Mouse (Mus musculus): ENCODE data around the gene Pygm. TPM values are rescaled to one million over a fixed set of nuclear protein-coding genes. Genes with fewer than 3 reads are reported as not detected.

Gene Pygm
- total RNA-seq, 2 experiments from 2014 or later = 6,181 to 10,031 TPM

DNA sequence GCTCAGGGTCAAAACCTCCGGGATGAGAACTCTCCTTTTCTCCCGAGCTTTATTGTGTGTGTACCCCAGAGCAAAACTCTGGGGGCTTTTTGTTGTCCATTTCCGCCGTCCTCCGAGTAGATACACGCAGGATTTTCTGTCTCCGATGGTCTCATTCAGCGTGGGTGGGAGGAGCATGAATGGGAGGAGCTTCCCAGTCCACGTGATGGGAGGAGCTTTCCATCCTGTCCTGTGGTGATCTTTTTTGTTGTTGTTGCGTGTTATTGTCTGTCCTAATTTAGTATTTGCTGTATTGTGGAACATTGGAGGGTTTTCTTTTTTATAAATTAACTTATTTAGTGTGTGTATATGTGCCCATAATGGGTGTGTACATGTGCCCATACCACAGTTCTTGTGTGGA, 21.2 kb downstream of the Pygm start:
- no peak for TF ChIP-seq CTCF (IDR thresholded peaks at IDR 0.05)
- Histone ChIP-seq H3K27ac (no peak overlapping the region), H3K4me3 (no peak overlapping the region)
- no peak for DNase-seq
- intact Hi-C loops (cut with DNase I) = no loop called here

DNA sequence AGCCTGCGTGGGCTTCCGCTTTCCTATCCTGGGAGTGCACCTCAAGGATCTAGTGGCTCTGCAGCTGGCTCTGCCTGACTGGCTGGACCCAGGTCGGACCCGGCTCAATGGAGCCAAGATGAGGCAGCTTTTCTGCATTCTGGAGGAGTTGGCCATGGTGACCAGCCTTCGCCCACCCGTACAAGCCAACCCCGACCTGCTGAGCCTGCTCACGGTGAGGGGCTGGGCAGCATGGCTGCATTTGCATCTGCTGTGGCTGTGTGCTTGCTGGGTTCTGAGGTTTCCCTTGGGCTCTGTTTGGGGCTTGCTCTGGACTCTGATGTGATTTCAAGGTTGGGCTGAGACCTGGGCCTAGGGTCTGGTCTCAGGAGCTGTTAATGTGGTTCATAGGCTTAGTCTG, 22.9 kb downstream of the Pygm start:
- Histone ChIP-seq H3K27ac (no peak overlapping the region), H3K4me3 (no peak overlapping the region)
- no peak for TF ChIP-seq CTCF (IDR thresholded peaks at IDR 0.05)
- intact Hi-C loops (cut with DNase I) = no loop called here
- DNase-seq = no peak

GRCm38 (mm10) chr19:6407816-6408510, 23.8 kb downstream of the Pygm start:
- intact Hi-C loops (cut with DNase I) = no loop called here

GRCm38 (mm10) chr19:6408749-6409148, 24.6 kb downstream of the Pygm start:
- intact Hi-C loops (cut with DNase I) = no loop called here
- H3K4me3 ChIP-seq = no peak overlapping the region
- no peak for TF ChIP-seq CTCF (IDR thresholded peaks at IDR 0.05)
- no peak for DNase-seq
- no peak overlapping the region for H3K27ac ChIP-seq

More at GRCm38 (mm10) chr19:6407816-6408510, 23.8 kb downstream of the Pygm start:
- no peak for DNase-seq
- no peak overlapping the region for H3K27ac ChIP-seq
- no peak for TF ChIP-seq CTCF (IDR thresholded peaks at IDR 0.05)
- H3K4me3 ChIP-seq = no peak overlapping the region

DNA sequence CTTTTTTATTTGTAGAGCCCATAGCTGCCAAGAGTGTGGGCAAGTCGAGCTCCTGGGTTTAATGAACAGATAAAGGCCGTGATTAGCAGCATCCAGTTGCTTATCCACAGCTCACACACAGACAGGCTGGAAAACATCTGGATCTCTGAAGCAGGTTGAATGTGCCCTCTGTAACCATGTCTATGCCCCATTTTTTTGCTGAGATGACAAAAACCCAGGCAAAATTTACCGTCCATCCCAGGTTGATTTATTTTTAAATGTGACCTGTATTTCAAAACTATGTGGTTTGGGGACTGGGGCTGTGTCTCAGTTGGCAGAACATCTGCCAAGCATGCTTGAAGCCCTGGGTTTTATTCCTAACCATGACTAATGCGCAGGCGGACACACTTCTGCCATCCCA, 25.0 kb downstream of the Pygm start:
- Histone ChIP-seq H3K4me3 (no peak overlapping the region), H3K27ac (no peak overlapping the region)
- TF ChIP-seq CTCF (IDR thresholded peaks at IDR 0.05) = no peak
- intact Hi-C loops (cut with DNase I) = no loop called here
- DNase-seq = no peak

GRCm38 (mm10) chr19:6409936-6410335, 25.7 kb downstream of the Pygm start:
- Histone ChIP-seq H3K4me3 (no peak overlapping the region), H3K27ac (no peak overlapping the region)
- no peak for DNase-seq
- intact Hi-C loops (cut with DNase I) = no loop called here
- no peak for TF ChIP-seq CTCF (IDR thresholded peaks at IDR 0.05)

- TF ChIP-seq CTCF (IDR thresholded peaks at IDR 0.05) = no peak
- Histone ChIP-seq H3K4me3 (peak overlapping the region; percentile 43), H3K27ac (peak overlapping the region; percentile 38; the same call in 1 of the 2 replicates)
- DNase-seq = no peak
- intact Hi-C loops (cut with DNase I) = no loop called here
Measured at GRCm38 (mm10) chr19:6412798-6413197, 28.6 kb downstream of the Pygm start.

- H3K27ac ChIP-seq = no peak overlapping the region
- no peak for TF ChIP-seq CTCF (IDR thresholded peaks at IDR 0.05)
- intact Hi-C loops (cut with DNase I) = no loop called here
- H3K4me3 ChIP-seq = no peak overlapping the region
- DNase-seq = no peak
Measured at GRCm38 (mm10) chr19:6415454-6415853, 31.3 kb downstream of the Pygm start.

DNA sequence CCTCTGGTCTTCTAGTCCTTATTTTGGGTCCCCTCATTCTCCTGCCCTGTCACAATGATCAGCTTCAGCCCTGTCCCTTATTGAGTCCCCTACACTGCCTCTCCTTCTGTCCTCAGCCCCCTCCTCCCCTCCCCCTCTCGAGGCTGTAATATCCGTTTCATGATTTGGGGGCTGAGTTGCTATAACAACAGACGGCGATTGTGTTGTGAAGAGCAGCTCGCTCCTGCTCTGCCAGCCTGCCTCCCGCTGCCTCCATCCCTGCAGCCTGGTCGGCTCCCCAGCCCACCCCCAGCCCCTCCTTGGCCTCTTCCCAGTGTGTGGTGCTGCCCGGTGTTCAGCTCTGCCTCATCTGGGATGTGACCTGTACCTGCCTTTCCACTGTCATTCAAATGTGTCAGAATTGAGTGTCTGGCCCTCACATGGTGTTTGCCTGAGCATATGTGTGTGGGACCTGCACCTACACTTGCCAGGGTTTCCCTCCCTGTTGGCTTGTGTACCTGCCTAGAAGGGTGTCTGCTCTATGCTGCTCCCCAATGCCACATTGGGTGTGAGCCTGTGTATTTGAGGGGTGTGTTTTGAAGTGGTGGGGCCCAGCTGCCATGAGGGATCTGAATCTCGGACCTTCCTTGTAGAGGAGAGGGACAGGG, 32.0 kb downstream of the Pygm start:
- Histone ChIP-seq H3K27ac (no peak overlapping the region), H3K4me3 (no peak overlapping the region)
- TF ChIP-seq CTCF (IDR thresholded peaks at IDR 0.05) = no peak
- DNase-seq = no peak
- intact Hi-C loops (cut with DNase I) = no loop called here

DNA sequence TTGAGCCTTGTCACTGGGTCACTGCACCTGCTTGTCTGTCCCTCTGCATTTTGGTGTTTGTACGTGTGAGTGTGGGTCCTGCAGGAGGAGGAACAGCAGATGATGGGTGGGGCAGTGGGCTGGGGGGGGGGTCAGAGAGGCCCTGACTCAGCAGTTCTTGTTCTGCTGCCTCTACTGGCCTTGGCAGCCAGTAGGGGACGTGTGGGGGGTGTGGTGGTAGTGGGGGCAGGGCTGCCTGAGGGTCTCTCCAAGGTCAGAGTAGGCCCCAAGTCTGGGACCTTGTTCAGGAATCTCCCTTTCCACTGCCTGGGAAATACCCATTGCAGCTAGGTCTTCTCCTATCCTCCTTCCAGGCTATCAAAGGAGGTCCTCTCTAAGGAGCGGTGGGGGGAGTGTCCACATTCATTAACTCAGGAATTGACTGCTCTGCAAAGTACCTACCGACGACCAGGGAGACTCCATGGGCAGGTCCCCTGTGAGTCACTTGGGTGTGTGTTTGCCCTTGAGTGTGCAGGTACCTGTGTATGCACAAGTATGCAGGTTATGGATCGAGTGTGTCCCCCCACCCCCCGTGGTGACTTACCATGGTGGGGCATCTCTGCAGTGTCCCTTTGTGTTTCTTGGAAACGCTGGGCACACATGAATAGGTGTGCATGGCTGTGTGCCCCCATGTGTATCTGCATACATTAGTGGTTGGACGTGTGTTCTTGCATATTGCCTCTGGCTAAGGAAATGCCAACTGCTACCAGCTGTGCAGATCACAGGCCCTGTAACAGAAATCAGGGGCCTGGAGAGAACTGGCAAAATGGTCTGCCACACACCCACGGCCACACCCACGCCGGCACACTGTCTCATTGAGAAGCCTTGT, 32.9 kb downstream of the Pygm start:
- no peak overlapping the region for H3K27ac ChIP-seq
- intact Hi-C loops (cut with DNase I) = no loop called here
- DNase-seq = no peak
- no peak overlapping the region for H3K4me3 ChIP-seq
- TF ChIP-seq CTCF (IDR thresholded peaks at IDR 0.05) = no peak

GRCm38 (mm10) chr19:6418233-6418879, 34.2 kb downstream of the Pygm start, which contains the start of gene Nrxn2:
Gene Nrxn2, plus strand, starts transcription at chr19:6418731.
- intact Hi-C loops (cut with DNase I) = loop anchor here (1.0 kb wide), 1 partner anchor 34 kb away; no protein-coding TSS in a partner anchor

GRCm38 (mm10) chr19:6418984-6419692, 34.9 kb downstream of the Pygm start:
- Histone ChIP-seq H3K27ac (no peak overlapping the region), H3K4me3 (peak overlapping the region; percentile 79; the same call in 1 of the 2 replicates)
- DNase-seq = no peak
- TF ChIP-seq CTCF (IDR thresholded peaks at IDR 0.05) = no peak
- intact Hi-C loops (cut with DNase I) = loop anchor here (1.0 kb wide), 1 partner anchor 33 kb away; no protein-coding TSS in a partner anchor

More at GRCm38 (mm10) chr19:6418233-6418879, 34.2 kb downstream of the Pygm start, which contains the start of gene Nrxn2:
- Histone ChIP-seq H3K27ac (peak within 1 kb of the TSS; percentile 70), H3K4me3 (peak within 1 kb of the TSS; percentile 79)
- peak; percentile 98; the same call in 1 of the 2 replicates for TF ChIP-seq CTCF (IDR thresholded peaks at IDR 0.05)
- peak; percentile 91 for DNase-seq
